Mouse (Mus musculus): ENCODE measurements at regions not wholly inside any gene's neighbourhood (a gene's known extent, or its start where the extent isn't known, plus 50 kb on each side); places are given as distances from the start of the nearest gene placed in this dataset.

GRCm38 (mm10) chr10:95032760-95033716 lies 88.4 kb upstream of the Plxnc1 start:
- no peak for DNase-seq (ENCODE audit: low read depth, low spot score)

DNA sequence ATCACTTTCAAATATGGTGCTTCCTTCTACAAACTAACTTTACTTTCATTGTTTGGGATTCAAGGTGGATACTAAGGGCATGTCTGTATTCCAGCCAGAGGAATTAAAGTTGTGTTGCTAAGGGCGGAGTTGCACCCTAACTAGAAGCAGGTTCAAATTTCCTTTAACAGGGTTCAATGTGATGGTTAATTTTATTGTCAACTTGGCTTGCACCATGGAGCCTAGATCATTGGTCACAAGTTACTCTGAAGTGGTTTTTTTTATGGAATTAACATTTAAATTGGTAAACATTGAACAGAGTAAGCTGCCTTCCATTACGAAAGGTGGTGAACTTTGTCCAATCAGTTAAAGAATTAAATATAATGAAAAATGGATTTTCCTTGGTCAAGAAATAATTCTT lies 86.7 kb upstream of the Plxnc1 start:
- no peak for DNase-seq (ENCODE audit: low read depth, low spot score)

DNA sequence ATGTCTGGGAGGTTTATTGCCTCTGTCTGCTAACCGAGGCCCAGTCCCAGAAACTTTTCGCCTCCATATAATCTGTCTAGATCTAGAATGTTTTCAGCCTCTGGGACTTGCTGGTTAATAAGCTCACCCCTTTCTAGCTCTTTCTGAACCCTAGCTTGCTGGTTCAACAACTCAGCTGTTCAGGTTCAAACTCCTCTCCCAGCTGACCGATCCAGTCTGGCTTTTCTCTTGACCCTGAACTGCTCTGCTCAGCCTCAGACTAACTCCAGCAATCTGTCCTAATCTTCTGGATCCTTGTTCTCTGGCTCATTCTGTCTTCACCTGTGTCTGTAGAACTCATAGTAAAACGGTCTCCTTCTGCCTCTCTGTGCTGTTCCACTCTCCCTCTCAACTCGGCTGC lies 86.2 kb upstream of the Plxnc1 start:
- DNase-seq (ENCODE audit: low read depth, low spot score) = no peak

DNA sequence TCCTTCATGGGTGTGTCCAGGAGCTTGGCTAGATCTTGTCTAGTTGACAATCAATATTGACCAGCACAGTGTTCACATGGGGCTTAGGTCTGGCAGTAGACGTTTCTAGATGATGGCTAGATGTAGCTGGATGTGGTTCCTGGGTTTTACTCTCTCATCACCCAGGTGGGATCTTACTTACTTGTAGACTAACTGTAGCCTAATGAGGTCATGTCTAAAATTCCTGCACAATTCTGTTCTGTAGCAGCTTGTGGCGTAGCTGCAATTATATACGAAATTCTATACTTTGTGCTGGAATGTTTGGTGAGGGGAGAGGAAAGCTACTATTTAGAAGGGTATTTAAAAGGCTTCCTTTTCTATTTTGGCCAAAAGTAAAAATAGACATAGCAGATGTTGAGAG lies 84.9 kb upstream of the Plxnc1 start:
- no peak for DNase-seq (ENCODE audit: low read depth, low spot score)

- DNase-seq (ENCODE audit: low read depth, low spot score) = no peak
Measured at GRCm38 (mm10) chr10:95025569-95026327, 81.1 kb upstream of the Plxnc1 start.

- no peak for DNase-seq (ENCODE audit: low read depth, low spot score)
Measured at GRCm38 (mm10) chr10:95021209-95021608, 76.6 kb upstream of the Plxnc1 start.

DNA sequence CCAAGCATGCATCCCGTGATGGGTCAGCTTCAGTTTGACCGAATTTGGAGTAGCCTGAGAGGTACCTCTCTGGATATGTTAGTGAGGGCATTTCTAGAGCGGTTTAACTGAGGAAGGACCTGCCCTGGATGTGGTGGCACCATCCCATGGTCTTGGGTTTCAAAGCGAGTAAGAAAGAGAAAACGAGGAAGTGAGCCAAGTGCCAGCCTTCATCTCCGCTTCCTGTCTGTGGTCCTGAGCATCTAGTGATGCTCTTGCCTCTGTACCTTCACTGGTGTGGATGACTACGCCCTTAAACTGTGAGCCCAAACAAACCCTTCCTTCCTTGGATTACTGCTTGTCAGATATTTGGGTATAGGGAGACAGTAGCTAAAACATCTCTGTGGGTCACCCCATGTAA lies 72.3 kb upstream of the Plxnc1 start:
- no peak for DNase-seq (ENCODE audit: low read depth, low spot score)

- no peak for DNase-seq (ENCODE audit: low read depth, low spot score)
Measured at GRCm38 (mm10) chr10:95015298-95015951, 70.8 kb upstream of the Plxnc1 start.

GRCm38 (mm10) chr10:95013946-95014345 lies 69.3 kb upstream of the Plxnc1 start:
- DNase-seq (ENCODE audit: low read depth, low spot score) = no peak

- DNase-seq (ENCODE audit: low read depth, low spot score) = no peak
Measured at GRCm38 (mm10) chr10:95013213-95013915, 68.7 kb upstream of the Plxnc1 start.

- no peak for DNase-seq (ENCODE audit: low read depth, low spot score)
Measured at GRCm38 (mm10) chr10:95010333-95010732, 65.7 kb upstream of the Plxnc1 start.

GRCm38 (mm10) chr10:95009081-95009480 lies 64.4 kb upstream of the Plxnc1 start:
- DNase-seq (ENCODE audit: low read depth, low spot score) = no peak

DNA sequence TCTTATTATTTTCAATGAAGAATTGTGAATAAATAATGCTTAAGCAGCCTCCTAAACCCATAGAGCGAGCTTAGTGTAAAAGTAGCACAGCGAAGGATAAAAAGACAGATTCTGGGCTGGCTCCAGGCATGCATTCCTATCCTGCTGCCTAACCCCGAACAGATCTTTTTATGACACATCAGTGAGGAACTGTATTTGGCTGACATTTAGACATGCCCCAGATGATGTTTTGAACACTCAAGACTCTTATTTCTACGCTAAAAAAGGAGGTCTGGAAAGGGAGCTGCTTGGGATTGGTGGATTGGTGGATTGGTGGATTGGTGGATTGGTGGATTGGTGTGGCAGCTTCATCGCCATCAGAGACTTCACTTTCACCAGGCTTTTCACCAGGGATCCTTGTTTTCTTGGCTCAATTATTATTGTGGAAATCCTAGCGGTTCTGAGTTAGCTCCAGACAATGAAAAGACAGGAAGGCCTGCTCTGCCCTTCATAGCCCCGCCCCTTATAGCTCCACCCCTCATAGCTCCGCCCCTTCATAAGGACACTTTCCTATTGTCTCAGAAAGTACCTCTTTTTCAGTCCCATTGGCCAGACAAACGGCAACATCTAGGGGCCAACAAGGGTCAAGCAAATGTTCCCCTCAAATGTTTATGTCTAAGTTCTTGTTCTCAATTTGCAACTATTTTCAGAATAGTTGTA lies 59.6 kb upstream of the Plxnc1 start:
- peak; percentile 35 for DNase-seq (ENCODE audit: low read depth, low spot score)

DNA sequence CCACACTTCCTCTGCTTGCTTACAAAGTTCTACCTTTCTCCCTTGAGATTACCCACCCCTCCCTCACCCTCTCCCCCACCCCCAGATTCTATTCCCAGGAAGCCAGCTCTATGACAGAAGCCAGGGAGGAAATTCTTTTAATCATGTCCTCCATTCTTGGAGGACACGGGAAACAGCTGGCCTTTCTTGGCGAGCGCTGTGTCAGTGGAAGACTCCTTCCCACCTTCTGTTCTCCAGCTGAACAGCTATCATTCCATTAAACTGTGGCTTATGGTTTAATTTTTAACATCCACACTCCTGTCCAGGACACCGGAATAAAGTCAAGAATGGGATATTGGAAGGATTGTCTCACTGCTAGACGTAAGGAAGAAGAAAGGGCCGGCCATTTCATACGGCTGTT lies 59.0 kb upstream of the Plxnc1 start:
- DNase-seq (ENCODE audit: low read depth, low spot score) = no peak

GRCm38 (mm10) chr10:95001650-95002049 lies 57.0 kb upstream of the Plxnc1 start:
- DNase-seq (ENCODE audit: low read depth, low spot score) = no peak

DNA sequence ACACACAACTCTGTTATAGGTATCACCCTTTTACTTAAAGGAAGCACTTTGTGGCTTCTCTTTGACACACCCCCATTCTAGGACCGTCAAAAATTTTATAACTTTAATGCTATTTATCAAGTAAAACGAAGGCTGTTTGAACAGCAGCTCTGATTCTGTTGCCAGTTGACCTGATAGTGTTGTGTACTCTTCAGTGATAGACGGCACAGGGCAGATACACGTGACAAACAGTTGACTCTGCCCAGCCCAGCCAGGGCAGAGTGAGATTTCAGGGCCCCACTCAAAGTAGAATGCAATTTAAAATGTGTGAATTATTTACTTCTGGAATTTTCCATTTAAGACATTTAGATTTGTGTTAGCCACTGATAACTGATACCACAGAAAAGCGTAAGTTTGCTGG lies 55.1 kb upstream of the Plxnc1 start:
- no peak for DNase-seq (ENCODE audit: low read depth, low spot score)

All from ZHBTc4 (cell line).